Mouse (Mus musculus): ENCODE results near the gene Serinc5. TPM values are rescaled to one million over a fixed set of nuclear protein-coding genes. Genes with fewer than 3 reads are reported as not detected.

Gene Serinc5
- polyA plus RNA-seq, 1 experiment from 2014 or later: 9.7 TPM

- Histone ChIP-seq H3K9ac (ENCODE audit: low read length) (no peak overlapping the region), H3K36me3 (ENCODE audit: control insufficient read depth, insufficient read depth, low read length) (no peaks in the 10 kb centered on the region), H3K4me1 (ENCODE audit: control insufficient read depth, insufficient read depth, low read length) (no peaks in the 10 kb centered on the region), H3K27ac (ENCODE audit: low read depth, low read length) (no peak overlapping the region), H3K4me3 (ENCODE audit: low read depth, low read length) (no peak overlapping the region), H3K27me3 (ENCODE audit: control insufficient read depth, insufficient read depth, low read length) (no peaks in the 10 kb centered on the region), H3K4me2 (no peak overlapping the region), H3K9me3 (ENCODE audit: control insufficient read depth, low read length) (no peaks in the 10 kb centered on the region)
- WGBS: 75% methylated on average over 5 of the region's 5 CpGs
- ATAC-seq (ENCODE audit: low FRiP score) (no peak), DNase-seq (ENCODE audit: low spot score, missing footprints) (peak; percentile 39)
Measured at GRCm38 (mm10) chr13:92743337-92743736, 132.4 kb downstream of the Serinc5 start.

DNA sequence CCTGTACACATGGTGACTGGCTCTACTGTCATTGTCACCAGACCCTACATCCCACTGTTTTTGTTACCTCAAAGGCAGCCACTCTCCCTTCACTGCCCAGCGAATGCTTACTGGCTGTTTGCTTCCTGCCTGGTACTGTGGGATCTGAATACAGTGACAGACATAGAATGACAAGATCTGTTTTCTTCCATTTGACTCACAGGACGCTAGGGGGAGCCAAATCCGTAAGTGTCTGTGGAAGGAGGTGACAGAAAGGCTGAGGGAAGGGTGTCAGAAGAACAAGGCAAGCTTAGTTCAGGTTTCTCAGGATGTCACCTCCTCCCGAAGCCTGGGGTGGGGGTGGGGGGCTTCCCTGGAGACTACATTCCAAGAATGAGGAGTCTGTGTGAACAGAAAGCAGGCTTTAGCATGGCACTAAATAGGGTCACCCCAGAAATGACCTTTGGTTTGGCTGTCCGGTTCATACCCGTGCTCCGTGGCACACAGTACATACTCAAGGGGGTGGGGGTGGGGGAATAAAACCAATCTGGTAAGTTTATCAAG is 140.2 kb downstream of the Serinc5 start:
- no peaks in the 10 kb centered on the region for H3K9me3 ChIP-seq (ENCODE audit: control insufficient read depth, low read length)
- H3K27me3 ChIP-seq (ENCODE audit: control insufficient read depth, insufficient read depth, low read length): no peaks in the 10 kb centered on the region
- peak; percentile 94 for DNase-seq (ENCODE audit: low spot score, missing footprints)
- WGBS: 32% methylated on average over 7 of the region's 7 CpGs
- H3K36me3 ChIP-seq (ENCODE audit: control insufficient read depth, insufficient read depth, low read length): no peaks in the 10 kb centered on the region
- no peak overlapping the region for H3K27ac ChIP-seq (ENCODE audit: low read depth, low read length)
- H3K4me1 ChIP-seq (ENCODE audit: control insufficient read depth, insufficient read depth, low read length): no peaks in the 10 kb centered on the region
- H3K4me2 ChIP-seq: no peak overlapping the region
- no peak overlapping the region for H3K4me3 ChIP-seq (ENCODE audit: low read depth, low read length)
- peak; percentile 84 for ATAC-seq (ENCODE audit: low FRiP score)
- no peak overlapping the region for H3K9ac ChIP-seq (ENCODE audit: low read length)

GRCm38 (mm10) chr13:92751726-92752565 is 141.1 kb downstream of the Serinc5 start:
- Histone ChIP-seq H3K27me3 (ENCODE audit: control insufficient read depth, insufficient read depth, low read length) (no peaks in the 10 kb centered on the region), H3K9ac (ENCODE audit: low read length) (no peak overlapping the region), H3K4me1 (ENCODE audit: control insufficient read depth, insufficient read depth, low read length) (no peaks in the 10 kb centered on the region), H3K27ac (ENCODE audit: low read depth, low read length) (no peak overlapping the region), H3K4me3 (ENCODE audit: low read depth, low read length) (no peak overlapping the region), H3K9me3 (ENCODE audit: control insufficient read depth, low read length) (no peaks in the 10 kb centered on the region), H3K36me3 (ENCODE audit: control insufficient read depth, insufficient read depth, low read length) (no peaks in the 10 kb centered on the region), H3K4me2 (no peak overlapping the region)
- ATAC-seq (ENCODE audit: low FRiP score): peak; percentile 70; the same call in 1 of the 2 replicates
- DNase-seq (ENCODE audit: low spot score, missing footprints): peak; percentile 95
- WGBS: 68% methylated on average over 21 of the region's 21 CpGs

DNA sequence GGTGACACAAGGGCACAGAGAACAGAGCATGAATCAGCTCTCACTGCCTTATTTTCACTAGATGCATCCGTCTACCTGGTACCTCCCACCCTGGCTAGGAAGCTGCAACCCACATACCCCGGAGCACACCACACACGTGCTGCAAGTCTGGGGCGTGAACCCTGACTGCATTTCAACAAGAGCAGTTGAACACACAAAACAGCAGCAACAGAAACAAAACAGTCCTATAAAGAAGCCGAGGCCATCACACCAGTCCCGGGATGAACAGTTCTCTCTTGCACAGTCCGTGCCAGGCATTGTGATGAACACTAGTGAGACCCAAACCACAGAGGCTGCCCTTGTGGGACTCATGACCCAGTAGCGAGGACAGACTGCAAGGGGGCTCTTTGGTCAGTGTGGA is 142.8 kb downstream of the Serinc5 start:
- no peaks in the 10 kb centered on the region for H3K4me1 ChIP-seq (ENCODE audit: control insufficient read depth, insufficient read depth, low read length)
- no peaks in the 10 kb centered on the region for H3K36me3 ChIP-seq (ENCODE audit: control insufficient read depth, insufficient read depth, low read length)
- 89% methylated on average over 8 of the region's 8 CpGs for WGBS
- no peaks in the 10 kb centered on the region for H3K9me3 ChIP-seq (ENCODE audit: control insufficient read depth, low read length)
- ATAC-seq (ENCODE audit: low FRiP score) (no peak), DNase-seq (ENCODE audit: low spot score, missing footprints) (peak; percentile 70)
- no peaks in the 10 kb centered on the region for H3K27me3 ChIP-seq (ENCODE audit: control insufficient read depth, insufficient read depth, low read length)
- no peak overlapping the region for H3K4me3 ChIP-seq (ENCODE audit: low read depth, low read length)
- no peak overlapping the region for H3K27ac ChIP-seq (ENCODE audit: low read depth, low read length)
- H3K4me2 ChIP-seq: no peak overlapping the region
- H3K9ac ChIP-seq (ENCODE audit: low read length): no peak overlapping the region

- H3K4me3 ChIP-seq (ENCODE audit: low read depth, low read length): no peak overlapping the region
- no peaks in the 10 kb centered on the region for H3K4me1 ChIP-seq (ENCODE audit: control insufficient read depth, insufficient read depth, low read length)
- DNase-seq (ENCODE audit: low spot score, missing footprints) (no peak), ATAC-seq (ENCODE audit: low FRiP score) (no peak)
- no peaks in the 10 kb centered on the region for H3K27me3 ChIP-seq (ENCODE audit: control insufficient read depth, insufficient read depth, low read length)
- H3K27ac ChIP-seq (ENCODE audit: low read depth, low read length): no peak overlapping the region
- H3K9me3 ChIP-seq (ENCODE audit: control insufficient read depth, low read length): no peaks in the 10 kb centered on the region
- H3K36me3 ChIP-seq (ENCODE audit: control insufficient read depth, insufficient read depth, low read length): no peaks in the 10 kb centered on the region
- no peak overlapping the region for H3K4me2 ChIP-seq
- H3K9ac ChIP-seq (ENCODE audit: low read length): no peak overlapping the region
- 78% methylated on average over 7 of the region's 7 CpGs for WGBS
Measured at GRCm38 (mm10) chr13:92755036-92755435, 144.1 kb downstream of the Serinc5 start.

DNA sequence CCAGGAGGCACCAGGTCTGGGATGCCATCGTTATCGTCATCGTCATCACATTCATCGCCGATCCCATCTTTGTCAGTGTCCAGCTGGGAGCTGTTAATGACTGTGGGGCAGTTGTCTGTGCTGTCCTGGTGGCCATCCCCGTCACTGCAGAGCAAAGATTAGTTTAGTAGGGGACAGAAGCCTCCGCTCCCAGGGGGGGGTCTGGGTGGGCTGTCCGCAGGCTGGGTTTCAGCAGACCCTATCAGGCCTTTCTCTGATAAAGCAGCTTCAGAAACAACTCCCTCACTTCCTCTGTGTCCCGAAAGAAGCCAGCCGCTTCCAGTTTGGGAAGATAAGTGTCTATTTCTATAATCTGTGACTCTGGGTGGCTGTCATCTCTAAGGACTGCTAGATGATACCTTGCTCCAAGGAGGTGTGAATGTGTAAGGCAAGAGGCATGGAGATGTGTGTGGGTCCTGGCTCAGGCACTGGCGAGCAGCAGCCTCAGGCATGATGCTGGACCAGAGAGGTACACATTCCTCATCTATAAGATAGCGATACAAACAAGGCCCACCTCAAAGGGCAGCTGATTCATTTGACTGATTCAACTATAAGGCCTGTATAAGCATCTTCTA is 147.2 kb downstream of the Serinc5 start:
- Histone ChIP-seq H3K9ac (ENCODE audit: low read length) (no peak overlapping the region), H3K9me3 (ENCODE audit: control insufficient read depth, low read length) (no peaks in the 10 kb centered on the region), H3K4me3 (ENCODE audit: low read depth, low read length) (no peak overlapping the region), H3K27ac (ENCODE audit: low read depth, low read length) (no peak overlapping the region), H3K4me2 (no peak overlapping the region), H3K36me3 (ENCODE audit: control insufficient read depth, insufficient read depth, low read length) (no peaks in the 10 kb centered on the region), H3K4me1 (ENCODE audit: control insufficient read depth, insufficient read depth, low read length) (no peaks in the 10 kb centered on the region), H3K27me3 (ENCODE audit: control insufficient read depth, insufficient read depth, low read length) (no peaks in the 10 kb centered on the region)
- ATAC-seq (ENCODE audit: low FRiP score) (no peak), DNase-seq (ENCODE audit: low spot score, missing footprints) (no peak)
- WGBS: 86% methylated on average over 12 of the region's 12 CpGs

DNA sequence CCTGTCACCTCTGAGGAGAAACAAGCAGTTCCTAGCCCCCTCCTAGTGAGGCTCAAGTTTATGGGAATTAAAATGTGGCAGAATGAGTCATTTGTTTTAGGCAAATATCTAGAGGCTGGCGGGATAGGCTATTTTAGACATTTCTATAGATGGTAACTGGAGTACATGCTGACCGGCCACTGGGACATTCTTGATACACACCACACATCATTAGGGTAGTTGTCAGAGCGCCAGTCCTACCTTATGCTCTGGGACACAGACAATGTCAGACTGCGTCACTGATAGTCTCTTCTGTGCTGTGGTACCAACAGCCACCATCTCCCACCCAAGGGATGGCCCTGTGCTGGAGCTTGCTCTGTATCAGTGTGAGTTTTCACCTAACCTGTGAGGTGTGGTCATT is 148.2 kb downstream of the Serinc5 start:
- ATAC-seq (ENCODE audit: low FRiP score) (no peak), DNase-seq (ENCODE audit: low spot score, missing footprints) (no peak)
- Histone ChIP-seq H3K4me1 (ENCODE audit: control insufficient read depth, insufficient read depth, low read length) (no peaks in the 10 kb centered on the region), H3K4me2 (no peak overlapping the region), H3K9ac (ENCODE audit: low read length) (no peak overlapping the region), H3K27me3 (ENCODE audit: control insufficient read depth, insufficient read depth, low read length) (no peaks in the 10 kb centered on the region), H3K9me3 (ENCODE audit: control insufficient read depth, low read length) (no peaks in the 10 kb centered on the region), H3K27ac (ENCODE audit: low read depth, low read length) (no peak overlapping the region), H3K4me3 (ENCODE audit: low read depth, low read length) (no peak overlapping the region), H3K36me3 (ENCODE audit: control insufficient read depth, insufficient read depth, low read length) (no peaks in the 10 kb centered on the region)
- WGBS: 90% methylated on average over 4 of the region's 4 CpGs

DNA sequence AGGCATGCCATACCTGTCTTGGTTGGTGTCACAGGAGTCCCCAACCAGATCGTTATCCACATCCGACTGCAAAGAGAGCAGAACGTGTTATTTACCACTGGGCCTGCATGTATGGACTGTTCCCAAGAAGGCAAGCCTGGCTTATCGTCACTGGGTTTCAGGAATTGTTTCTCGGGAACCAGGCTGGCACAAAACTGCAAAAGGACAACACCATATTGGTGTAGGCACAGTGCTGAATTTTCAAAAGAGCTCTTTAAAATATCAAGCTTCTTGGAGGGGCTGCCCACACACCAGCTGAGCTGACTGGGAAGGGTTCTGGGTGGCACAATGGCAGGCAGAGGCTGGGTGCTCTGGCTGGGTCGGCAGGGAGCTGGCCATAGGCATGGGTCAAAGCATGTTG is 149.6 kb downstream of the Serinc5 start:
- WGBS: 92% methylated on average over 6 of the region's 6 CpGs
- Histone ChIP-seq H3K9ac (ENCODE audit: low read length) (no peak overlapping the region), H3K36me3 (ENCODE audit: control insufficient read depth, insufficient read depth, low read length) (no peaks in the 10 kb centered on the region), H3K4me1 (ENCODE audit: control insufficient read depth, insufficient read depth, low read length) (no peaks in the 10 kb centered on the region), H3K9me3 (ENCODE audit: control insufficient read depth, low read length) (no peaks in the 10 kb centered on the region), H3K27me3 (ENCODE audit: control insufficient read depth, insufficient read depth, low read length) (no peaks in the 10 kb centered on the region), H3K4me3 (ENCODE audit: low read depth, low read length) (no peak overlapping the region), H3K27ac (ENCODE audit: low read depth, low read length) (no peak overlapping the region), H3K4me2 (no peak overlapping the region)
- DNase-seq (ENCODE audit: low spot score, missing footprints) (no peak), ATAC-seq (ENCODE audit: low FRiP score) (no peak)

Measured in midbrain, embryonic 11.5 days (tissue).